Mouse (Mus musculus) embryonic facial prominence, embryonic 14.5 days (tissue): ENCODE results near the gene Mapk8ip3. TPM values are rescaled to one million over a fixed set of nuclear protein-coding genes. Genes with fewer than 3 reads are reported as not detected.

Experiments used
- ATAC-seq: fragments of 200-750 bp; cut with Nextera tagmentation; 2 replicates; pipeline ENCODE4 v1.8.0; 2017; ENCODE audit warnings: low read depth, moderate number of reproducible peaks, moderate TSS enrichment
- DNase-seq: peaks from one replicate; pipeline ENCODE4 v3.0.0-alpha.2; 2015; ENCODE audit warnings: low spot score
- H3K27ac ChIP-seq: fragments of 300-500 bp; sonication (generic); replicated peaks from 2 replicates; pipeline ENCODE4 v1.5.1; 2014; ENCODE audit warnings: low read depth, mild to moderate bottlenecking, low read length, moderate library complexity
- H3K27me3 ChIP-seq: fragments of 300-500 bp; sonication (generic); replicated peaks from 2 replicates; pipeline ENCODE4 v1.6.1; 2014; ENCODE audit warnings: low read length; ENCODE audit not compliant: control insufficient read depth, insufficient read depth
- H3K36me3 ChIP-seq: fragments of 300-500 bp; sonication (generic); 2 replicates; pipeline ENCODE4 v1.6.1; 2014; ENCODE audit warnings: low read length, mixed read lengths; ENCODE audit not compliant: control insufficient read depth, insufficient read depth
- H3K4me1 ChIP-seq: fragments of 300-500 bp; sonication (generic); 2 replicates; pipeline ENCODE4 v1.6.1; 2014; ENCODE audit warnings: antibody characterized with exemption, low read length; ENCODE audit not compliant: control insufficient read depth, insufficient read depth
- H3K4me2 ChIP-seq: fragments of 300-500 bp; sonication (generic); 2 replicates; pipeline ENCODE4 v1.6.1; 2014; ENCODE audit warnings: low read depth, mild to moderate bottlenecking, low read length, moderate library complexity, mixed read lengths
- H3K4me3 ChIP-seq: fragments of 300-500 bp; sonication (generic); 2 replicates; pipeline ENCODE4 v1.5.1; 2014; ENCODE audit warnings: low read depth, mild to moderate bottlenecking, low read length
- H3K9ac ChIP-seq: fragments of 300-500 bp; sonication (generic); 2 replicates; pipeline ENCODE4 v1.6.1; 2014; ENCODE audit warnings: low read depth, mild to moderate bottlenecking, low read length, moderate library complexity, mixed read lengths
- H3K9me3 ChIP-seq: fragments of 300-500 bp; sonication (generic); 2 replicates; pipeline ENCODE4 v1.6.1; 2016; ENCODE audit warnings: low read length; ENCODE audit not compliant: control insufficient read depth
- WGBS: fragments of 180-500 bp; shearing (Covaris S2); extraction: QIAGEN DNeasy Blood & Tissue Kit; methylation state at CpG from one replicate; pipeline ENCODE4 v1.1.7; 2014; 5-methylcytosine and 5-hydroxymethylcytosine counted together
- polyA plus RNA-seq: library from polyadenylated mRNA; unstranded; fragments of >200 nt; fragmentation: Nextera tagmentation; extraction: Ambion mirVana; gene quantifications from 2 replicates; pipeline ENCODE4 v1.2.1, GENCODE M21; 2014

The Mapk8ip3 gene
- 34.6 and 37.4 TPM in 2 replicates for polyA plus RNA-seq

GRCm38 (mm10) chr17:24936259-24937237 lies at the start of gene Mapk8ip3:
Gene Mapk8ip3, minus strand, starts transcription at chr17:24936977.
- Histone ChIP-seq H3K27me3 (no peaks in the 10 kb centered on the region), H3K9ac (peak within 1 kb of the TSS; percentile 93), H3K4me3 (peak within 1 kb of the TSS; percentile 96), H3K27ac (peak within 1 kb of the TSS; percentile 85), H3K4me1 (peaks cover 8% of the 10 kb centered on the region; the same call in 1 of the 2 replicates), H3K9me3 (no peaks in the 10 kb centered on the region), H3K4me2 (peak within 1 kb of the TSS; percentile 88), H3K36me3 (peaks cover 18% of the 10 kb centered on the region; the same call in 1 of the 2 replicates)
- DNase-seq (peak; percentile 96), ATAC-seq (peak; percentile 98)
- 0% methylated on average over 38 of the region's 78 CpGs for WGBS

DNA sequence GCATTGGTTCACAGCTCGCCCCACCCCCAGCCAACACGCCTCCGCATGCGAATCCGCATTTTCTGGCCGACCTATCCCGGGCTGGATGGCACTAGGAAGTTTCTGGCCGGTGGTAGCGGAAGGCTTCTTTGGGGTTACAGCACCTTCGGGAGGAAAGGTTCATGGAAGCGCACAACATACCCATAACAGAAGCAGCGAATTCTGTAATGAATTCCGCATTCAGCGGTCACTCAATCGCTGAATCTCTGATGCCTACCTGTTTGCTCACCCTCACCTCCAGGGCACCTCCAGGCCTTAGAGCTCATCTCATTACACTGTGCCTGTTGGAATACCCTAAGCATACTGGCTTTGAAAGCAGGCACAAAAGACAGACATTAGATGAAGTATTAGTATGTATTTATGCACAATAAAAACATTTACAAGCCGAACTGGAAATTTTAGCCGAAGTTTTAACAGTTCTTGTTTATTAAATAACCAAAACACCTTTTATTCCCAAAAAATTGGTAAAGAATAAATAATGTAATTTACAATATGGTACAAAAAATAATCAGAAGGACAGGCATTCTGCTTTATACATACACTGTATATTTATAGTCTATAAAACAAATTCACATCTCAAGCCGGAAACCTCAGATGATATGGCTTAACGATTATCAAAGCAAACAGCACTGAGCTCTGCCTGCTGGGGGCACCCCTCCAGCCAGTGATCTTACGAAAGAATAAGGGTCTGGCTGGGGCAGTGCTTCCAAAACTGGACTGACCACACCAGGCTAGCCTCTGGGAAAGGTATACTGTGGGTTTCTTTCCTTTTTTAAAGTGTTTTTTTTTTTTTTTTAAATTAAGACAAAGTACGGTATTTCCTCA lies 24.3 kb upstream of the Mapk8ip3 start:
- H3K9me3 ChIP-seq = no peaks in the 10 kb centered on the region
- H3K4me1 ChIP-seq = peaks cover 8% of the 10 kb centered on the region
- WGBS = 15% methylated on average over 21 of the region's 21 CpGs
- H3K4me3 ChIP-seq = peak overlapping the region; percentile 92
- H3K36me3 ChIP-seq = peaks cover 50% of the 10 kb centered on the region
- H3K9ac ChIP-seq = 0 out of 2 replicates have a peak overlapping the region, but pooled peaks have one; percentile 39
- H3K27me3 ChIP-seq = no peaks in the 10 kb centered on the region
- H3K4me2 ChIP-seq = peak overlapping the region; percentile 59
- ATAC-seq (peak; percentile 34), DNase-seq (no peak)
- no peak overlapping the region; the same call in 1 of the 2 replicates for H3K27ac ChIP-seq

DNA sequence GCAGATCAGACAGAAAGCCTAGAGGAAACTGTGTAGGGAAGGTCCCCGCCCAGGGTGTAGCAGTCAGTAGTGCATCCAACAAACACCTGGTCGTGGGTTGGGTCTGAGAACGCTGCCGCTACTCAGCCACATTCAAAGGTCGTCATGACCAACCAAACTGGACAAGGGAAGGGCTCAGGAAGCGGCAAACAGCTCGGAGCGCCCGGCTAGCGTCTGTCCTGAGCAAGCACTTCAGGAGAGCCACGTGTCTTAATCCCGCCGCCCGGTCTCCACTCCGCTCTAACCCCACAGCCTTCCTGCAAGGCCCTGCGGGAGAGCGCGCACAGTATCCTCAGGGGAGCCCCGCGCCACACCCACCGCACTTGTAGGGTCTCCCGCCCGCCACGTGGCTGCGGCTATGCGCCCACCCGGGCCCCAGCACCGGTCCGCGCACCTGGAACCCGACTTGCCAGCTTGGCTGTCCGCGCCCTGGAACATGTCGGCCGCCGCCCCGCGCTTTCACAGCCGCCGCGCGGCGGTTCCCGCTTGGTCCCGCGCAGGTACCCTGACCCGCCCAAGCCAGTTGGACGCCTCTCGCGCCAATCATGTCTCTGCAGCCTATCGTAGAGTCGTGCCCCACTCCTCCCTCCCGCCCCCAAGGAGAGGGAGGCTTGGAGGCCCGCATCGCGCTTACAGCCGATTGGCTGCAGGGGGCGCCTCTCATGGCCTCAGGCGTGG lies 23.5 kb upstream of the Mapk8ip3 start, which contains the start of gene Jpt2:
Gene Jpt2 (minus strand): TSS at position 555 of the 717 bp plus-strand sequence.
- Histone ChIP-seq H3K9me3 (no peaks in the 10 kb centered on the region), H3K27me3 (no peaks in the 10 kb centered on the region), H3K36me3 (peaks cover 50% of the 10 kb centered on the region), H3K9ac (peak within 1 kb of the TSS; percentile 92), H3K27ac (peak within 1 kb of the TSS; percentile 89), H3K4me3 (peak within 1 kb of the TSS; percentile 92), H3K4me1 (peaks cover 8% of the 10 kb centered on the region), H3K4me2 (peak within 1 kb of the TSS; percentile 59)
- ATAC-seq (peak; percentile 100), DNase-seq (peak; percentile 99)
- WGBS = under 1% methylated on average over 39 of the region's 59 CpGs

DNA sequence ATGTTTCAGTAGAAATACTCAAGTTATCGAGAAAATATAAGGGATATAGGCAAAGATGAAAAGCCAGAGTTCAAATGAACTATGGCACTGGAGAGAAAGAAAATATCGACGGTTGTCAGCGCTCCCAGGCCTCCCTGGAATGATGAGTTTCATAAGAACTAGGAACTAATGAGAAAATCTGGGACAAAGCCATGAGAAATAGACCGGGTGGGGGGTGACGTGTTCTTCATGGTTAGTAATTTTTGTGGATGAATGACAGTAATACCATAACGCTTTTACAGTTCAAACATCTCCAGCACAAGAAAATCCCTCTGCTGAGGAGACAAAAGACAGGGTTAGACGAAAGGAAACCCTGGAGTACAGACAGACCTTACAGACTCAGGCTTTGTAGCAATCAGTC lies 22.6 kb upstream of the Mapk8ip3 start:
- no peaks in the 10 kb centered on the region for H3K27me3 ChIP-seq
- WGBS = 42% methylated on average over 8 of the region's 8 CpGs
- ATAC-seq = no peak
- H3K36me3 ChIP-seq = peaks cover 50% of the 10 kb centered on the region
- H3K9me3 ChIP-seq = no peaks in the 10 kb centered on the region
- H3K4me2 ChIP-seq = peak overlapping the region; percentile 59
- peak overlapping the region; percentile 92 for H3K4me3 ChIP-seq
- H3K4me1 ChIP-seq = peaks cover 8% of the 10 kb centered on the region
- DNase-seq = peak; percentile 17
- H3K27ac ChIP-seq = no peak overlapping the region
- H3K9ac ChIP-seq = peak overlapping the region; percentile 92

DNA sequence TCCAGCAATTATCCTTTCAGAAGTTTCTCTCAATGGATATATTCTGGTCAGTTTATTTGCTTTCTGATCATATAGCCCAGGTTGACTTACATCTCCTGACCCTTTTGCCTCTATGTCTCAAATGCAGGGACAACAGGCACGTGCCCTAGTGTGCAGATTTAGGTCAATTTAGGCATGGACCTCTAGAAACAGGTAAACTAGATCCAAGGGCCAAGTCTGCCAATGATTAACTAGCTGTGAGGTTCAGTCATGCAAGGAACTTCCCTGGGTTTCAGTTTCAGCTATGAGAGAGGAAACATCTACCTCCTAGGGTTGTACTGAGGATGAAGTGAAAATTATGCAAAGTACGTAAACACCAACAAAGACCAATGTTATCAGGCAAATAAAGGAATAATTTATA lies 16.5 kb upstream of the Mapk8ip3 start:
- H3K36me3 ChIP-seq = peaks cover 78% of the 10 kb centered on the region
- H3K27ac ChIP-seq = no peak overlapping the region
- no peaks in the 10 kb centered on the region for H3K27me3 ChIP-seq
- ATAC-seq = no peak
- WGBS = 95% methylated on average over 2 of the region's 2 CpGs
- no peak overlapping the region for H3K4me2 ChIP-seq
- H3K9me3 ChIP-seq = no peaks in the 10 kb centered on the region
- no peak overlapping the region for H3K4me3 ChIP-seq
- no peaks in the 10 kb centered on the region; the same call in 1 of the 2 replicates for H3K4me1 ChIP-seq
- H3K9ac ChIP-seq = no peak overlapping the region
- DNase-seq = no peak

DNA sequence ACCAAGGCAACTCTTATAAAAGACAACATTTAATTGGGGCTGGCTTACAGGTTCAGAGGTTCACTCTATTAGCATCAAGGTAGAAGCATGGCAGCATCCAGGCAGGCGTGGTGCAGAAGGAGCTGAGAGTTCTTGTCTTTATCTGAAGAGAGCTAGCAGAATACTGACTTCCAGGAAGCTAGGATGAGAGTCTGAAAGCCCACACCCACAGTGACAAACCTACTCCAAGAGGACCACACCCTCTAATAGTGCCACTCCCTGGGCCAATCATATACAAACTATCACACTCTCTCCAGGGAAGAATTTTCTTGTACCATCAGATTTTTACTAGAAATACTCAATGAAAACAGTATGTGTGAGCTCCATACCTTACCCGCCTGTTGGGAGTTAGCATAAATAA lies 13.9 kb upstream of the Mapk8ip3 start:
- Histone ChIP-seq H3K36me3 (peaks cover 91% of the 10 kb centered on the region), H3K4me1 (no peaks in the 10 kb centered on the region; the same call in 1 of the 2 replicates), H3K4me3 (no peak overlapping the region), H3K9ac (no peak overlapping the region), H3K9me3 (no peaks in the 10 kb centered on the region), H3K4me2 (no peak overlapping the region), H3K27me3 (no peaks in the 10 kb centered on the region), H3K27ac (0 out of 2 replicates have a peak overlapping the region, but pooled peaks have one; percentile 44)
- WGBS = 86% methylated on average over 2 of the region's 2 CpGs
- no peak for ATAC-seq
- DNase-seq = no peak

GRCm38 (mm10) chr17:24948204-24948603 lies 11.4 kb upstream of the Mapk8ip3 start:
- Histone ChIP-seq H3K4me1 (no peaks in the 10 kb centered on the region; the same call in 1 of the 2 replicates), H3K27ac (no peak overlapping the region), H3K36me3 (peaks cover 92% of the 10 kb centered on the region), H3K4me2 (no peak overlapping the region), H3K4me3 (no peak overlapping the region), H3K9ac (no peak overlapping the region), H3K27me3 (no peaks in the 10 kb centered on the region), H3K9me3 (no peaks in the 10 kb centered on the region)
- DNase-seq = no peak
- no peak for ATAC-seq
- WGBS = 93% methylated on average over 5 of the region's 5 CpGs
